Mouse (Mus musculus) liver (tissue): ENCODE data around the gene Slc48a1.

Experiments used
- DNase-seq: peaks from one replicate; pipeline ENCODE4 v3.0.0-alpha.2; 2020; ENCODE audit warnings: mixed read lengths

Gene Slc48a1

DNA sequence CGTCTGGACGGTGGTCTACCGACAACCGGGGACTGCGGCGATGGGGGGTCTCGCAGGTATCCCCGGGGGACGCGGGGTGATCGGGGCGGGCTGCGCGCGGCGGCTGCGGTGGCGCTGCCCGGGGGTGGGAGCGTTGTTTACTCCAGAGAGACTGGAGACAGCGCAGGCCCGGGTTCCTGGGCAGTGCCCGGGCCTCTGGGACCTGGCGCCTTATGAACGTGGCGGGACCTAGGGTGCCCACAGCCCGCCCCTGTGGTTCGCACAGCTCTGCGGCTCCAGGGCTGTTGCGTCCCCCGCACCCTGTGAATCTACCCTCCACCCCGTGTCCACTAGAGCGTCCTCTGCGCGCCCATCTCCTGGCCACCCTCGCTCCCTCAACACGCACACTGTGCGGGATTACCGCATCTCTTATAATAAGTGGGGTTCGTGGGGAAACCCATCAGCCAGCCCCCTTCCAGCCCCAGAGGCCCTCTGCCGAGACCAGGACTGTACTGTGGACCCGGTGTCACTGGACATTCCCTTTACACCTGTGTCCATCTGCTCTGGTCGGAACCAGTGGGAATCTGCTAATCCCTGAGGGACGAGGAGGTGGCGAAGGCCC, 6.3 kb downstream of the Slc48a1 start:
- DNase-seq: peak; percentile 66

DNA sequence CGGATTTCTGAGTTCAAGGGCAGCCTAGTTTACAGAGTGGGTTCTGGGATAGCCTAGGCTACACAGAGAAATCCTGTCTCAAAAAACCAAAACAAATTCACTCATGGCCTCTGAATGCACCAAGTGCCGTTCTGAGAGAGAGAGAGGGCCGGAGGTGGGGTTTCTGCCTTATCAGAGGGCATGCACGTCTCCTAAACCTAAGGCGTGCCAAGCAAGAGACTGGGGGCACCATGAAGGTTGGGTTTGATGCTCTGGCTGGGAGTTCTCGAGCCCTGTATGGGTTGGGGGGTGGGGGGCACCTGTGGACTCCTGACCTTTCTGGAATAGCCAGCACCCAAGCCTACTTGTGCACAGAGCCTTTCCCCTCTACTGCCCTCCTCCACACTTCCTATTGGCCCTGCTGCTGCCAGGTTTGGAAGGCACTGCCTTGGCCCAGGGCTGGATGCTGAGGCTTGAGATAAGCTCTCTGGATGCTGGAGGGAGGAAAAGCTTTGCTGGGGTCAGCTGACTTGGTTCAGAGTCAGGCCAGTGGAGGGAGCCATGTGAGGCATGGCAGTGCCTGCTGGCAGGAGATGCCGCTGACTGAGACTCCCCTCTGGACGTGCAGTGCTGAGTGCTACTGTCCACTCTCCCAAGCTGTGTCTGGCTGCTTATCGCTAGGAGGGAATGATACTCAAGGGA, 7.6 kb downstream of the Slc48a1 start:
- peak; percentile 86 for DNase-seq

DNA sequence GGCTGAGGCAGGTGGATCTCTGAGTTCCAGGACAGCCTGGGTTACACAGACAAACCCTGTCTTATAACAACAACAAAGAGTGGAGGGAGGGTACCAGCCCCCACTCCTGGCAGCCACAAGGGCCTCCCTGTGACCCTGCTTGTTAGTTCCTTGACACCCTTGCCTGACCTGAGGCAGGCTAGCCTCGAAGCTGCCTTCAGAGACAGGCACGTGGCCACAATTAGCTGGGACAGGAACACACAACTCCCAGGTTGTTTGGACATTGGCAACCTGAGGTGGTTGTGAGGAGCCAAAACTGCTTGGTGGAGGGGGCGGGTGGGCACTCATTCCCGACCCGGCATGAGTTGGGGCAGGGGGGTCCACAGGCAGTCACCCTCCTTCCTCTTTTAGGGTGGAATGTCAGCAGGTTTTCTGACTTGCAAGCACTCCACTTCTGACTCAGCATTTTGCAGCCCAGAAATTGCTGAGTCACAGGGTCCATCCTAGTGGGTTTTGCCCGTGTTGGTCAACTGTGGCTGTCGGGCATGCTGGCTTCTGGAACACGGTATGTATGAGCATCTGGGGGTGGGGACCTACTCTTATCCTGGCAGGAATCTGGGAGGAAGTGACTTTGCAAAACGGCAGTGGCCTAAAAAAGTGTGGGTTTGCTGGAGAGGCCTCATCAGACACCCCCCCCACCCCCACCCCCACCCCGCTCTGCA, 8.2 kb downstream of the Slc48a1 start:
- DNase-seq: peak; percentile 88

DNA sequence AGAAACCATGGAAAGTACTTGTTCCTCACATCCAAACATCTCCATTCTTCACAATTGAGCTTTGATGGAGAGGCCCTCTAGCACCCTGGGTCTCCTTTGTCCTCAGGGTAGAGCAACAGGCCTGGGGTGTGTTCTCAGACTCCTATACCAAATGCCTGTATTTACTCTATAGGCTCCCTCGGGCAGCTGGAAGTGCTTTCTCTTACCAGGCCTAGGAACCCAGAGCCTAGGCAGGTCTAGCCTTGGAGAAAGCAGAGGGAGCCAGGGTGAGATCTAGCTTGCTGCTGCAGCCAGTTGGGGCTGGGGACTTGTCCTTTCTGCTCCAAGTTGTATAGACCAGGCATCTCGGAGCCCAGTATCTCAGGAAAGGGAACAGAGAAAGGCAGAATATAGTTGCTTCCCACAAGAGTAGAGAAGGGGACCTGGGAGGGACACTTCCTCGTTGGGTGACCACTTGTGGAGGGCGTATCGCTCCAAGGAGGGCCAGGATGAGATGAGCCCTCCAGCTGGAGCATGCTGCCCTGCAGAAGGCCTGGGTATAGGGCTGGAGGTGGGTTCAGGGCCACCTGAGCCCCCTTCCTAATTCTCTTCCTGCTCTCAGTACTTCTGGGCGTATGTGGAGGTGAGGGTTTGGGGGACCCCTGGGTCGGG, 9.0 kb downstream of the Slc48a1 start:
- DNase-seq: no peak

DNA sequence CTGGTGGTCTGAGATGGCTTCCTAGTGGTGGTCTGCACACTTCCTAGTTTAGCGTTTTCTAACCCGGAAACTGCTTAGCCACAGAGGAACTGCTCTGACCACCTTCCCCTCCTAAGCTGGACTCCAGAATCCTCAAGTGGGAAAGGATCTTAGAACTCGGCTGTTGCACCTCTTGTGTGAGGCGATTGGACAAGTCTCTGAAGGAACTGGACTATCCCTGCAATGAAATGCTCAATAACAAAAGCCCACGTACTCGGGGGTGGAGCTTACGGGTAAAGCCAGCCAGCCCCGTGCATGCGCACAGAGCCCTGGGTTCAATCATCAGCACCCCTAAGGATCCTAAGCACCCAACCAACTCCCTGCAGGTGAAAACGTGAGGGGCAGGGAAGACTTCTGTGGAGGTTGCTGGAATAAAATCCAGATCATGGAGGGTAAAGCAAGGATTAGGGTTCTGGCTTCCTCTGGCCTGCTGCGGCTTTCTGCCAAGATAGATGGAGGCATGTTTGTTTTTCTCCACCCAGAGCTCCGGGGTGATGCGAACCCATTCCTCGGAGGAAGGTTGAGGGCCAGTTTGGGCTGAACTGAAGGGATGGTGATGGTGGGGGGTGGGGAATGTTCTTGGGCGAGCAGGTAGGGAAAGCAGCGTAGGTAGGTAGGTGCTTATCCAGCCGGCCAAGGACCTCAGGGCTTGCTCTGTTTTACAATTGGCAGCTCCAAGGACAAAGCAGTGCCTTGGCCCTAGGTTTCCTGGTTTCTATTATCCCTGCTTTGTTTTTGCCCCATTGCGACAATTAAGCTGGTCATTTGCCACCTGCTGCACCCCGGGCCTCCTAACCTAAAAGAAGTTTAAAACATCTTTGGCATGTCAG, 9.7 kb downstream of the Slc48a1 start:
- peak; percentile 39 for DNase-seq

DNA sequence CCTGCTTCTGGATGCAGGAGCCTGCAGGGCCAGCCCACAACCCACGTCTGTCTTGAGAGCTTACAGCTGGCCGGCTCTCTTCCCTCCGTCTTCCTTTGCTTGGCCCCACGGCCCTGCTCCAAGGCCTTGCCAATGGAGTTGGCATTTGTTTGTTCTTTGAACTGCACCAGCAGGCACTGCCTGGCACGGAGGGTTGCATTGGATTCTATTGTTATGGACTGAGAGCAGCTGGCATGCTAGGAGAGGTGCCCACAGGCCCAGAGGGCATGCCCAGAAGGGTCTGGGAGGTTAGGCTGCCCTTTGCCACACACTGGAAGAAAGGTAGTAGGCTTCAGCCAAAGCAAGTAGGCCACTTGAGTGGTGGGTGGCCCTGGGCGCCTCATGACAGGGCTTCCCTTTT, 10.5 kb downstream of the Slc48a1 start:
- DNase-seq: no peak

DNA sequence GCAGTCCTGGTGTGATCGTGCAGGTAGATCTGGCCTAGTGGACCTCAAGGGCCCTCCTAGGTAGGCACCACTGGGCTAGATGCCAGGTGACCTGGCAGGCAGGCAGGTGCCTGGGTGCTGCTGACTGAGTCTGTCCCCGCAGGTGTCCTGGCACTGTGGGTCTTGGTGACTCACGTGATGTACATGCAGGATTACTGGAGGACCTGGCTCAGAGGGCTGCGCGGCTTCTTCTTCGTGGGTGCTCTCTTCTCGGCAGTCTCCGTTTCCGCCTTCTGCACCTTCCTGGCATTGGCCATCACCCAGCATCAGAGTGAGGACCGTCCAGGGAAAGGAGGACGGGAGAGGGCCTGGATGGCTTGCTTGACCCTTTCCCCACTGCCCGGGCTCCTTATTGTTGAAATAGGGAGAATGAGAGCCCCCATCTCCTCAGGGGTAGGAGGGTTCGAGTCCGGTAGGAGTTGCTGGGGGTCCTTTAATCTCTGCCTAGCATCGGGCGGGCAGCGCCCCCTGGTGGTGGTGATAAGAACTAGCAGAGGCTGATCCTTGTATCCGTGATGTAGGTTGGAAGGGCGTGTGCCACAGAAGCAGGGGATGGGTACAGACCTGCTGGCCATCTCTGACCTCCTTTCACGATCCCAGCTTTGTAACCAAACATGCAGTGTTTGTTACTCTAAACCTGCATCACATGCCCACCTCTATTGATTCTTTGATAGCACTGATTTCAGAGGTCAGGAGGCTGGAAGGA, 11.6 kb downstream of the Slc48a1 start:
- peak; percentile 73 for DNase-seq

DNA sequence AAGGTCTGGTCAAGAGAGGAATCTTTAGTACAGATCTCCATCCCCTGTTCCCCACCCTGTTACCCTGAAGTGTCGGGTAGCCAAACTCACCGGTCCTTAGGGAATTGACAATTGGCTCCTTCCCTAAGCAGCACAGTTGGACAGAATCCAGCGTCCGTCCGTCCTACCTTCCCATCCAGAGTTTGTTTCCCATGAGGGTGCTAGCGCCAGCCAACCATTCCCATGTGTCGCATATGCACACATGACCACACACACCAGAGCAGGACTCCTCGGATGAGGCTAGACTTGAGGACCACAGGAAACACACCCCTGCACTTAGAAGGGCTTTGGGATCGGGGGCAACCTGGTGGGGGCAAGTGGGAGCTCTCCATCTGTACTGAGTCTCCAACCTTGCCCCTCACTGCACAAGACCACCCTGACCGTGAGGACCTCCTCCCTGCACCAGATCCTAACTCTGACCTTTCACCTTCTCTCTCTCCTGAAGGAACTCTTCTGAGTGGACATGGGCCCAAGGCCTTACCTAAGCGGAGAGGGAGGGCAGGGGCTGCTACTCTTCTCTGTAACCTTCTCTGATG, 12.9 kb downstream of the Slc48a1 start:
- no peak for DNase-seq

DNA sequence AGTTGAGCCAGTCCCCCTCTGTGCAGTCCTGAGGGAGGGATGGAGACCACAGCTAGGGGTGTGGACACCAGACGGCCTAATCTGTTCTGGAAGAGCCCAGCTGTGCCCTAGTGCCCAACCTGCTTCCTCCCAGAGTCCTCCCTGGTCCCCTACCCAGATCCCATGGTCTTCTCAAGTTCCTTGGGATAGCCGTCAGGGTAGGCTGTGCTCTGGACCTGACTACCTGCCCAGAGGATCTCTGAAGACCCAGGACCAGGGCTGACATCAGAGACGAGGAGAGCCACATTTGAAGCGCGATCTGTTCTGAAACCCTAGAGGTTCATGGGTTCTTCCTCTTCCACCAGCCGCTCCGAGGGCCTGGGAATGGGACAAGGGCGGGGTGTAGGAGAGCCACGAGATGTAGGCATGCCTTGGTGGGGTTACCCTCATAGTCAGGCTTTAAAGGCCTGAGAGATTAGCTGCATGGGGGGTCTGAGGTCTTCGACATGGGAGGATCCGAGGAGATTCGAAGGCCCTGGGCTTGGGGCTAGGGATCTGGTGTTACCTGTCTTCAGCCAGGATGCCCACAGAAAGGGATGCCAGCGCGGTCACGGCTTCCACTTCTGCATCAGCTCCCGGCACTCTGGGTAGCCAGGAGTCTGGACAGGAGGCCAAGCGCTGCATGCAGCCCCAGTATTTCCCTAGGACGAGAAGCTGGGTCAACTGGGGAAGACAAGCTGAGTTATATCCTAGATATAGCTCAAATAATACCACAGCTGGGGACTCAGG, 15.2 kb downstream of the Slc48a1 start:
- no peak for DNase-seq

DNA sequence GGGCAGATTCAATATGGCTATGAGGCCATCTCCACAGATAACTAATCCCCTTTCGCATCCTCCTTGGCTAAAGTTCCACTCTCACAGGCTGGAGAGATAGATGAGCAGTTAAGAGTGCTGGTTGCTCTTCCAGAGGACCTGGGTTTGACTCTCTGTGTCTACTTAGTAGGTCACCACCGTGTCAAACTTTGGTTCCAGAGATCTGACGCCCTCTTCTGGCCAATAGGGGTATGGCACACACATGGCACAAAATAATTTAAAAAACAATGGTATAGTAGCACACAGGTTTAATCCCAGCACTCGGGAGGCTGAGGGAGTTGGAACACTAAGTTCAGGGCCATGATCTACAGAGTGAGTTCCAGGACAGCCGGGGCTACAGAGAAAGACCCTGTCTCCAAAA, 15.9 kb downstream of the Slc48a1 start:
- DNase-seq: no peak

DNA sequence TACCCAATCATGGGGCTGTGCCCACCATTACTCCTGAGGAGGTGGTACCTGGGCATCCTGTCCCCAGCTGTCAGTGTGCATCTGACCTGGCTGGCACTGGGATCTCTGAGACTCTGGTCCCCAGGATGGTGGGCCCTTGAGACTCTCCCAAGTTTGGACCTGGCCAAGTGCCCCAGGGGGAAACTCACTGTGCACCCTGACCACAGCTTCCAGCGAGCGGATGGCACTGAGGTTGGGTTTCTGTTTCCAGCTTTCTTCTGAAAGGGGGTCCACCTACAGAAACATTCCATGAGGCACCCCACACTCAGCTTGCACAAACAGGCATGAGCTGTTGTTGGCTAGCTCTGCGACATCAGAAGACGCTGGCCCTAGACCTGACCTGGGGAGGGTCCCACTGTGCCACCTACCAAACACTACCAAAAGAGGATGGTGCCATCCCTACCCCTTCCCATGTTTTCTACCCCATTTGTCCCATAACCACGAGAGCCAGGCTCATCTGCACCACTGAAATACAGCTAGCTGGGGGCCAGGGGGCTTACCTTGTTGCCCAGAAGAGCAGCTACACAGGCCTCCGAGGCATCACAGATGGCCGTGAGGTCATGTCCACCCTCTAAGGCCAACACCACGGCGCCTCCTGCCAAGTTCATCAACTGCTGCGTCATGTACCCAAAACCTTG, 17.4 kb downstream of the Slc48a1 start:
- no peak for DNase-seq

DNA sequence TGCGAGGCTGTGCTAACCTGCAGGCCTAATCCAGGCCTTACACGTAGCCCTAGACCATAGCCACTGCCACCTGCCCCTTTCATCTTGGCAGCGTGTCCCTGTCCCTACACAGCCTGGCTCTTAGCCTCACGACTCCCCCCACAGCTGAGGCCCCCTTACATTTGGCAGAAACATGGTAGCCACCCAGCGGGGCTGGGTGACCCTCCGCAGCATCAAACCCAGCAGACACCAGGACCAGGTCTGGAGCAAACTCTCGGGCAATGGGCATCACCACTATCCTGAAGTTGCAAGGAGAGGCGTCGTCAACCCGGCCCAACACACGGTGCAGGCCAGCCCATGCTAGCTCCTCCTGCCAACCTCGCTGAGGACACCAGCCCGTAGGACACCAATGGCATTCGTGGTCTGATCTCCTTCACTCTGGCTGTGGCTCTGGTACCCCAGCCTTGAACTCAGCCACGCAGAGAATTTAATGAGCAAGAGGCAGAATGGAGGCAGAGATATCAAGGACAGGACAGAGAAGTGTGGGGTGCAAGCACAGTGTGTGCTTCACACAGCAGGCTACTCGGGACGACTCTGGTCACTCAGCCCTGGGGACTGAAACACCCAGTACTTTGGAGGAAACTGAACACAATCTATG, 18.5 kb downstream of the Slc48a1 start:
- no peak for DNase-seq

DNA sequence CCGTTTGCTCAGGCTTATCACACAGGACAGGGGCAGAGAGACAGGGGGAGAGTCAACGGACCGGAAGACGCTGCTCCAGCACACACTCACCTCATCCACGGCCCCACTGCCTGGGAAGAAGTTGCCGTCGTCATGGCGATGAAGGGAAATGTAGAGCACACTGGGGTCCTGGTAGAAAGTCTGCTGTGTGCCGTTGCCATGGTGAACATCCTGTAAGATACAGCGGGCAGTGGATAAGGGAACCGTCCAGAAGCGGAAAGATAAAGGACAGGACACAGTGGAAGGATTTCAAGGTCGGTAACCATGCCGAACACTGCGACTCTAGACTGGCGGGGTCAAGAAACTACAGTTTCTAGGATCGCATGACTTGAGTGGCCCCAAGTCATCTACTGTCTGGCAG, 19.8 kb downstream of the Slc48a1 start:
- peak; percentile 35 for DNase-seq

DNA sequence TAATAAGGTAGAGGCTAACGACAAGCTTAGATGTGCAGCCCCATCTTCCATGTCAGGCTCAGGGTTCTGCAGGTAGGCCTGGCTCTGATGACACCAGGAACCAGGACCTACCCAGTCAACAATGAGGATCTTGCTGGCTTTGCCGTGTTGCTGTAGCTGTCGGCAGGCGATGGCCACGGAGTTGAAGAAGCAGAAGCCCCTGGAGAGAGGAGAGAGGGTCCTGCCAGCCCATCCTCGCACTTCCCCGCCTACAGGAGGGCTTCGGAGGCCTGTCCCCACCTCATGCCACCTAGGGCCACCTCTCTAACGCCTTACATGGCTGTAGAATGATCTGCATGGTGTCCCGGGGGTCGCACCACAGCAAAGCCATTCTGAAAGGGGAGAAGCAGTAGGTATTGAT, 21.1 kb downstream of the Slc48a1 start:
- no peak for DNase-seq

DNA sequence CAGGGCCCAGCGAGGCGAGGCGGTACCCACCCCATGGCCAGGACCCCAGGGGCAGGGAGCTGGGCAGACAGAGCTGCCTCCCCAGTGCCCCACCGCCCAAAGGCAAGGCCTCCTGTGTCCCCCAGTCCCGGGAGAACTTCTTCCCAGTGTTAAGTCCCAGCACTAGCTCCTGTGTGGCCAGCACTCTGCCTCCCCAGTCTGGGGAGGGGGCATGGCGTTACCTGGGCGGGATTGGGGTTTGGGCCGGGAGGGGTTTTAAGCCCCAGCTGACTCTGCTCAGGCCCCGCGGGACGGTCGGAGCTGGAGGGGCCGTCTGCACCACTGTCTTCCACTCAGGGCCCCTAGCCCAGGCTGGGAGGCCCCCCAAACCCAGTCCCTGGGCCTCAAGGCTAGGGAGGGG, 22.5 kb downstream of the Slc48a1 start:
- no peak for DNase-seq

DNA sequence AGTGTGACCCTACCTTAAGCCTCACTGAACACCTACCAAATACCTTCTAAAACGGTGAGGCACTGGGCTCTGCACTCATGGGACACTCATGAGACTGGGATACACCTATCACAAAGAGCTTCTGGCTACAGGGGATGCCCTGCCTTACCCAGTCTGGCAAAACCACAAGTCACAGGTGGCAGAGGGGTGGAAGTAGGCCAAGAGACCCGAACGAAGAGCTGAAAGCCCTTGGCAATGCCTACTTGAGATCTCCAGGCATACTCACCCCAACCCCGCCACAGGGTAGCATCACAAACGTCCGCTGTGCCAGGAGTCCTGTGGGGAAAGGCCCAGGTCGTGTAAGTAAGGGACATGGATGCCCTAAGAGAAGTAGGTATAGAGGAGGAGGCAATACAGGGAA, 23.5 kb downstream of the Slc48a1 start:
- DNase-seq: no peak

DNA sequence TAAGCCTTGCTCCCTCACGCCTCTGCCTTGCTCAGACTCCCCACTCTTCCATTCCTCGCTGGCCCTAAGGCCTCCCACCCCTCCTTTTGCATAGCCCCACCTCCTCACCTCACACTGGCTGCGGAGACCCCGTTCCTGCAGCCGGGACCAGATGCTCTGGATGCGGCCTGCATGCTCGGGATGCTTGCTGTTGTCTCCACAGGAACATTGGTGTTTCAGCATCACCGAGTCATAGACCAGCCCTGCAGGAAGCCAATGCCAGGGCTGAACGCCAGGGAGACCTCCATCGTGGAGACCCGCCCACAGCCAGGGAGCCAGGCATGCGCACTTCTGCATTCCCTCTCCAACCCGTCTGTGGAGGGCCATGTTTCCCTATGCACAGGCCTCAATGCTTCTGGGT, 24.3 kb downstream of the Slc48a1 start:
- no peak for DNase-seq

DNA sequence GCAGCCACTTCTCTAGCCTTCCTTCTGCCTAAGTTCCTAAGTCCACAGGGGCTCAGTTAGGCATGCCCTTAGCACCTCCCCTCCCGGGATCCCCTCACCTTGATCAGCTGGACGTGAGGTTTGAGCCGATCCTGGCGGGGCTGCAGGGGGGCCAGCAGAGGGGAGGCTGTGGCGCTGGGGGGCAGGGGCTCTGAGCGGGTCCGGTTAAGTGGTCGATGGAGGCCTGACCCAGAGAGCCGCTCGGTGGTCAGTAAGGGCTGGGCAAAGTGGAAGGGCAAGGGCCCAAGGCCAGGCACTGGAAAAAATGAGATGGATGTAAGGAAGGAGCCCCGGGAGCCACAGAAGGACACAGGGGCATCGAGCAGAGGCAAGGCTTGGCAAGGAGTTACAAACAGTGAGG, 29.5 kb downstream of the Slc48a1 start:
- no peak for DNase-seq

DNA sequence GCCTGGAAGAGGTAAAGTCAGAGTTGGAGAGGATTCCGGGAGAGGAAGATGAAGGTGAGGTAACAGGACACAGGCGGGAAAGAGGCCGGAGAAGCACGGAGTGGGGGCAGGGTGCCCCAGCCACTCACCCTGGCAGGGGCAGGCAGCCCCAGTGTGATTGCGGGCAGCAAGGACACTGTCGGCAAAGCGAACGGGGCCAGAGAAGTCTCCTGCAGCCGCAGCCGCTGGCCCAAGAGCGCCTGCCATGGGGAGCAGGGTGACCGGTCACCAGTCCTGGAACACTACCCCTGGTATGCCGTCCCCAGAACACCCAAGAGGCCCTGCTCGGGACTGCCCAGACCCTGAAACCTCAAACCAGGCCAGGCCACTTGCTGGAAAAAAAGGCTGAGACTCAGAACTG, 30.2 kb downstream of the Slc48a1 start:
- DNase-seq: no peak

DNA sequence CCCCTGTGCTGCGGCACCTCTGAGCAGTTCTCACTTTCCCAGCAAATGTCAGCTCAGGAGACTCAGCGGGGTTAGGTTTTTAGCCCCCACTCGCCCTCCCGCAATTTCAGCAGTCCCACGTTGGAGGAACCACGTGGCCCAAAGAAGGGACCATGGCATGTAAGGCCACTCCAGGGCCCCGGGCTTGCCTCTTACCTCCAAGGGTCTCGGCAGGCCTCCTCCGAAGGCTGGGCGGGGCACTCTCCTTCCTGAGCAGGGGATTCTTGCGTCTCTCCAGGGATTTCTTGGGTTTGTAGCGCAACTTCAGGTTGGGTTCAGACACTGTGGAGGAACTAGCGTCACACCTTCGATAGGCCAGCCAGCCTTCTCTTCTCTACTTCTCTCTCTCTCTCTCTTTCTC, 30.9 kb downstream of the Slc48a1 start:
- DNase-seq: no peak
